Mouse (Mus musculus) ovary, adult 18-20 months (tissue): ENCODE data around the gene N4bp2l2.

Source experiments
- DNase-seq: peaks from one replicate; pipeline ENCODE4 v3.0.0; 2022; ENCODE audit warnings: low spot score, mixed read lengths

The N4bp2l2 gene

DNA sequence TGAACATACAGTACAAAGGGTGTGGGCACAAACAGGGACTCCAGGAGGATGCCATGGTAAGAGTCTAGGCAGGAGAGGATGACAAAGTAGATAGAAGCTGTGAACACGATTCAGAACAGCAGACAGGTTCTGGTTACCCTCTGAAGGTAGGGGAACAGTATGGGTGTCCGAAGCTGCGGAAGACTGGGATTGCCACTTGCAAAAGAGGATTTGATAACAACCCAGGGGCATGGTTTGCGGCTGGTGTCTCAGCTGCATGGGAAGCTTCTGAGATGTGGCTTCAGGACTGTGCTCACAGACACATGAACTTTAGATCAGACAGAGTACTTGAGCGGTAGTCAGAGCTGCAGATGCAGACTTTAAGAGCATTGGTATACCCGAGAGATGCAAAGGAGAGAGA, 101.6 kb downstream of the N4bp2l2 start:
- no peak for DNase-seq

DNA sequence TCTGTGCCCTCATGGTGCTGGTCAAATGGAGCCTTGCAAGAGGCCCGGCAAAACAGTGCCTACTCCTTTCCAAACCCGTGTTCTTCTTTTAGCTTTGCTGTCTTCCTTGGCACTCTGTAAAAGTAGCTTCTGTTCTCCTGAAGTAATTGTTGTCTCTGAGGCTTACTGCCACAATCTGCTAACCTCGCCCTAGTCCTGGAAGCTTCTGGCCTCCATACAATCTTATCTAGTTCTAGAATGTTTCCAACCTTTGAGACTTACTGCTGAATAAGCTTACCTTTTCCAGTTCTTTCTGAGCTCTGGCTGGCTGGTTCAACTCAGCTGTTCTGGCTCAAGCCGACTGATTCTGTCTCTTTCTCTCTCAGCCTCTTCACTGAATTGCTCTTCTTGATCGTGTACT, 104.2 kb downstream of the N4bp2l2 start:
- DNase-seq = no peak

DNA sequence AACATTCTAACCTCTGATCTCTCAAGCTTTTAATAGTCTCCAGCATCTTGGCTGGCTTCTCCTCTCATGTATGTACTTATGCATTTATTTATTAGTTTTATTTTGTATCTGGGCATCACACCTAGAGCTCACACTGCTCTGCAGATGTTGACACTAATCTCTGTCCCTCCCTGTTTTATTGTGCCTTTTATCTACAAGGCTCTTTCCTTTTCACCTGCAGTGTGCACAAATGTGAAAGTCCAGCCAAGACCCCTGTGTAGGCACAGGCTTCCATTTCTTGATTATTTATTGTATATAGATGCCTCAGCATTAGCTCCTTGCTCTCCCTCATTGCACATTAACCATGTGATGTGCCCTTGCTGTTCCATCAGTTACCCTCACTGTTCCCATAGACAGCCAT, 104.6 kb downstream of the N4bp2l2 start:
- DNase-seq = no peak

DNA sequence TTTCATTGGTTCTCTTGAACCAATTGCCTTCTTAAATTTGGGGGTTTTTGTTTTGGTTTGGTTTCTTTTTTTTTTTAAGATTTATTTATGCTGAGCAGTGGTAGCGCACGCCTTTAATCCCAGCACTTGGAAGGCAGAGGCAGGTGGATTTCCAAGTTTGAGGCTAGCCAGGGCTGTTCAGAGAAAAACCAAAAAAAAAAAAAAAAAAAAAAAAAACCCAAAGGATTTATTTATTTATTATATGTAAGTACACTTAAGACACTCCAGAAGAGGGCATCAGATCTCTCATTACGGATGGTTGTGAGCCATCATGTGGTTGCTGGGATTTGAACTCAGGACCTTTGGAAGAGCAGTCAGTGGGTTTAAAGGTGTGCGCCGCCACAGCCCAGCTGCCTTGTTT, 105.1 kb downstream of the N4bp2l2 start:
- no peak for DNase-seq

DNA sequence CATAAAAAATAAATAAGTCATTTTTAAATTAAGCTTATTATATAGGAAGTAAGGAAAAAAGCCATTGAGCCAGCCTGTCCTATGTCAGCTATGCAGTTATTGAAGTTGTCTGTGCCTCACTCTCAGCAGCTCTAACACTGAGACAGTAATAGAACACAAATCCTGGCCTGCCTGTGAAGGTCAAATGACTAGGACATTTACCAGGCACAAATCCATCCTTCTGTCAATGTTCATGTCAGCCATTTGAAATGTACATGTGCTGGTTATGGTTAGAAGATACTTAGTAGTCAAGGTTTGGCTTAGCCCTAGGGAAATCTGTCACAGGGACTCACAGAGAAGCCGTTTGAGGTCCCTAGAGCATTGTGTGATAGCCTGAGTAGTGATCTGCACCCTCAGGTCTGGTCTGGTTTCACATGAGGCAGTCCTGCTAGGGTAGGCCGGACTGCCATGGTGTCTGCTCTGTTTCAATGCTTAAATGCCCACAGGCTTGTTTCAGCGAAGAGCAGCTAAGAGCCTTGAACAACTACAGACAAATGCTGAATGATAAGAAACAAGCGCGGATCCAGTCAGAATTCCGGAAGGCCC, 106.4 kb downstream of the N4bp2l2 start:
- DNase-seq = no peak
